Mouse (Mus musculus): ENCODE measurements at regions not wholly inside any gene's neighbourhood (a gene's known extent, or its start where the extent isn't known, plus 50 kb on each side); places are given as distances from the start of the nearest gene placed in this dataset.

DNA sequence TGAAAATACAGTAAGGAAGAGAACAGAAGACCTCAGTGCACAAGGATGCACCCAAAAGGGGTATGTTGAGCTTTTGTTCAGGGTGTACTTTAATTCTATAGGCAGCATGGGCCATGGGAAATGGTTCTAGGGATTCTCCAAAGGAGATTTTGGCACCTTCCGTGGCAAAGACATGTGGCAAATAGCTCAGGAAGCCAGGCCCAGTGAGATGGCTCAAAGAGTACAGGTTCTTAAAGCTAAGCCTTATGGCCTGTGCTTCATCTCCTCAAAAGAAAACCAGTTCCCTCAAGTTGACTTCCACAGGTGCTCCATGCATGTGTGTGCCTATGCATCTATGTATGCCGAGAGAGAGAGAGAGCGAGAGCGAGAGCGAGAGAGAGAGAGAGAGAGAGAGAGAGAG lies 112.1 kb downstream of the 3110018I06Rik start:
- TF ChIP-seq FOSL1 (IDR thresholded peaks at IDR 0.05; ENCODE audit: insufficient read depth, low read length, poor library complexity, severe bottlenecking) (no peak), USF1 (IDR thresholded peaks at IDR 0.05; ENCODE audit: low read depth) (no peak), CTCF (IDR thresholded peaks at IDR 0.05; ENCODE audit: control insufficient read depth, insufficient read depth, insufficient read length) (no peak)
